Mouse (Mus musculus): ENCODE data around the gene Nfam1.

Nfam1 gene

GRCm38 (mm10) chr15:82995239-82995638 is 37.9 kb downstream of the Nfam1 start:
- in situ Hi-C loops (cut with MboI, MseI), result no loop called here

- in situ Hi-C loops (cut with MboI, MseI), result no loop called here
Measured at GRCm38 (mm10) chr15:82992911-82993310, 40.2 kb downstream of the Nfam1 start.

- in situ Hi-C loops (cut with MboI, MseI), result no loop called here
Measured at GRCm38 (mm10) chr15:82992079-82992783, 40.9 kb downstream of the Nfam1 start.

- in situ Hi-C loops (cut with MboI, MseI), result no loop called here
Measured at GRCm38 (mm10) chr15:82989190-82989704, 43.9 kb downstream of the Nfam1 start.

GRCm38 (mm10) chr15:82987732-82988112 is 45.4 kb downstream of the Nfam1 start, which contains the start of gene Tcf20:
Tcf20 (minus strand) TSS chr15:82987872.
- in situ Hi-C loops (cut with MboI, MseI), result no loop called here

- in situ Hi-C loops (cut with MboI, MseI), result no loop called here
Measured at GRCm38 (mm10) chr15:82987014-82987731, 45.9 kb downstream of the Nfam1 start.

GRCm38 (mm10) chr15:82984574-82984973 is 48.5 kb downstream of the Nfam1 start:
- in situ Hi-C loops (cut with MboI, MseI), result no loop called here

- in situ Hi-C loops (cut with MboI, MseI), result no loop called here
Measured at GRCm38 (mm10) chr15:82984097-82984496, 49.0 kb downstream of the Nfam1 start.

GRCm38 (mm10) chr15:82983416-82984026 is 49.6 kb downstream of the Nfam1 start:
- in situ Hi-C loops (cut with MboI, MseI), result no loop called here

GRCm38 (mm10) chr15:82982724-82983415 is 50.2 kb downstream of the Nfam1 start:
- in situ Hi-C loops (cut with MboI, MseI), result no loop called here

- in situ Hi-C loops (cut with MboI, MseI), result no loop called here
Measured at GRCm38 (mm10) chr15:82981676-82982520, 51.2 kb downstream of the Nfam1 start.

GRCm38 (mm10) chr15:82979531-82979930 is 53.6 kb downstream of the Nfam1 start:
- in situ Hi-C loops (cut with MboI, MseI), result no loop called here

GRCm38 (mm10) chr15:82974471-82974870 is 58.6 kb downstream of the Nfam1 start:
- in situ Hi-C loops (cut with MboI, MseI), result no loop called here

GRCm38 (mm10) chr15:82969206-82969721 is 63.8 kb downstream of the Nfam1 start:
- in situ Hi-C loops (cut with MboI, MseI), result no loop called here

GRCm38 (mm10) chr15:82968449-82968848 is 64.7 kb downstream of the Nfam1 start:
- in situ Hi-C loops (cut with MboI, MseI), result no loop called here

GRCm38 (mm10) chr15:82967947-82968346 is 65.2 kb downstream of the Nfam1 start:
- in situ Hi-C loops (cut with MboI, MseI), result no loop called here

GRCm38 (mm10) chr15:82964266-82964825 is 68.8 kb downstream of the Nfam1 start:
- in situ Hi-C loops (cut with MboI, MseI), result no loop called here

- in situ Hi-C loops (cut with MboI, MseI), result no loop called here
Measured at GRCm38 (mm10) chr15:82963556-82964156, 69.5 kb downstream of the Nfam1 start.

- in situ Hi-C loops (cut with MboI, MseI), result no loop called here
Measured at GRCm38 (mm10) chr15:82963090-82963489, 70.0 kb downstream of the Nfam1 start.

GRCm38 (mm10) chr15:82962536-82962935 is 70.6 kb downstream of the Nfam1 start:
- in situ Hi-C loops (cut with MboI, MseI), result no loop called here

Measured in T-helper 1 cell (primary cell).